Mouse (Mus musculus): Measurements from ENCODE around the gene Cdk2ap2.

DNA sequence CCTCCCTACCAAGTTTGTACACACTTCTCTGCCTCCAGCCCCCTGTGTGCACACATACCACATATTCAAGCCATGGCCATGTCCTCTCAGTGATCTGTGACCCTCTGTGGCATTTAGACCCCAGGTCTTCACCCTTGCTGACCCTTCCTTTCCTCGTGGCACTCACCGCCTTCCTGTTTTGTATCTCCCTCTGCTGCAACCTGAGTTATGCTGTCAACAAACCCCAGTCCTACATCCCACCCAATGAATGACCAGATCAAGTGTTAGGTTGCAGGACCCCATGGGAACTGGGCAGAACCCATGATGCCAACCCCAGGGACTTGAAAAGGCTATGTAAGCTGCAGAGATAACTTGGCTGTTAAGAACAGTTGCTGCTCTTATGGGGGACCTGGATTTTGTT is 5.1 kb downstream of the Cdk2ap2 start:
- TF ChIP-seq CTCF (IDR thresholded peaks at IDR 0.05; ENCODE audit: low read depth, low read length): no peak
- no peak for TF ChIP-seq TAL1 (conservative IDR thresholded peaks at IDR 0.05; ENCODE audit: low read depth, low read length)
